Mouse (Mus musculus) liver, embryonic 14.5 days (tissue): ENCODE measurements around the gene Hspa4. TPM values are rescaled to one million over a fixed set of nuclear protein-coding genes. Genes with fewer than 3 reads are reported as not detected.

Experiments
- ATAC-seq: fragments of 200-750 bp; cut with Nextera tagmentation; 2 replicates; pipeline ENCODE4 v1.8.0; 2017; ENCODE audit warnings: moderate number of reproducible peaks, mild to moderate bottlenecking, moderate library complexity; ENCODE audit not compliant: insufficient read depth
- DNase-seq, 3 experiments: peaks; one replicate each; pipeline ENCODE4 v3.0.0-alpha.2; 2012 to 2013; ENCODE audit warnings: low read depth in 3 of 3, low spot score in 3 of 3
- H3K27ac ChIP-seq: fragments of 300-500 bp; sonication (generic); 2 replicates; pipeline ENCODE4 v1.5.1; 2014; ENCODE audit warnings: moderate library complexity, mild to moderate bottlenecking, control low read depth, inconsistent platforms
- H3K27me3 ChIP-seq: fragments of 300-500 bp; sonication (generic); 2 replicates; pipeline ENCODE4 v1.6.1; 2014; ENCODE audit warnings: mild to moderate bottlenecking, low read length, moderate library complexity; ENCODE audit not compliant: control insufficient read depth, insufficient read depth
- H3K36me3 ChIP-seq: fragments of 300-500 bp; sonication (generic); replicated peaks from 2 replicates; pipeline ENCODE4 v1.6.1; 2014; ENCODE audit warnings: low read depth; ENCODE audit not compliant: control insufficient read depth, insufficient read depth
- H3K4me1 ChIP-seq, 2 experiments: fragments of 200-500 bp in 1 of 2; fragments of 300-500 bp in 1 of 2; sonication (generic) in 1 of 2; replicated peaks; 2 replicates each; pipeline ENCODE4 v1.6.1; 2012 to 2014; ENCODE audit warnings: antibody characterized with exemption in 1 of 2, inconsistent platforms in 1 of 2, low read length in 1 of 2; ENCODE audit not compliant: control insufficient read depth in 2 of 2, insufficient read depth in 2 of 2
- H3K4me2 ChIP-seq: fragments of 300-500 bp; sonication (generic); 2 replicates; pipeline ENCODE4 v1.6.1; 2014; ENCODE audit warnings: low read depth, mild to moderate bottlenecking, control low read depth, moderate library complexity
- H3K4me3 ChIP-seq, 2 experiments: fragments of 200-500 bp in 1 of 2; fragments of 300-500 bp in 1 of 2; sonication (generic) in 1 of 2; 2 replicates each; pipeline ENCODE4 v1.5.1; 2012 to 2014; ENCODE audit warnings: low read depth in 2 of 2, low read length in 2 of 2, mild to moderate bottlenecking in 2 of 2, control low read depth in 1 of 2, inconsistent platforms in 1 of 2, moderate library complexity in 1 of 2; ENCODE audit not compliant: insufficient read depth in 1 of 2
- H3K9ac ChIP-seq: fragments of 300-500 bp; sonication (generic); replicated peaks from 2 replicates; pipeline ENCODE4 v1.6.1; 2014; ENCODE audit warnings: mild to moderate bottlenecking, control low read depth, moderate library complexity
- H3K9me3 ChIP-seq: fragments of 300-500 bp; sonication (generic); 2 replicates; pipeline ENCODE4 v1.6.1; 2016; ENCODE audit warnings: low read length, mixed read lengths; ENCODE audit not compliant: control insufficient read depth
- CTCF ChIP-seq: IDR thresholded peaks from 2 replicates; pipeline ENCODE4 v1.5.1; 2016; ENCODE audit warnings: antibody characterized with exemption, low read depth, control low read depth
- EP300 ChIP-seq: IDR thresholded peaks from 2 replicates; pipeline ENCODE4 v1.6.1; 2016; ENCODE audit warnings: antibody characterized with exemption, low read depth
- WGBS: fragments of 180-500 bp; shearing (Covaris S2); extraction: QIAGEN DNeasy Blood & Tissue Kit; methylation state at CpG from one replicate; pipeline ENCODE4 v1.1.7; 2014; ENCODE audit not compliant: insufficient replicate concordance; 5-methylcytosine and 5-hydroxymethylcytosine counted together
- polyA plus RNA-seq, 2 experiments: library from polyadenylated mRNA; depleted of rRNA in 1 of 2; stranded (reverse) in 1 of 2; unstranded in 1 of 2; fragments of >200 nt; fragmentation: Nextera tagmentation in 1 of 2; extraction: Ambion mirVana in 1 of 2; gene quantifications; 2 replicates each; pipeline versions ENCODE4 v1.2.1 to v1.2.3; 2012 to 2014

The Hspa4 gene
- polyA plus RNA-seq, 2 experiments = 26.6 to 47.0 TPM

DNA sequence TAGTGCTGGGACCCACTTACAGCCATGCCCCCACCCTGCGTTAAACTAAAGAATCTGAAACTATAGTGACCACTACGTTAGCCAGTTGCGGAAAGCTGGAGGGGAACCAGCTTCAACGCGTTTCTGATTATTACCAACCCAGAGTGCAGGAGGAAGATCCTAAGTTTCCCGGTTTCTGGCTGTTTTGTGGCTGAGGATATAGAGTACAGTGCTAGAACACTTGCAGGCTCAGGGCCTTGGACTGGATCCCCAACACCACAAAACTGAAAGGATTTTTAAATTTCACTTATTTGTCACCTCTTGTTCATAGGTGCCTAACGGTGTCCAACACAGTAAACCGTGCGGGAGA lies 884 bp upstream of the Hspa4 start:
- Histone ChIP-seq H3K9me3 (no peaks in the 10 kb centered on the region), H3K27ac (peak overlapping the region; percentile 99), H3K27me3 (no peaks in the 10 kb centered on the region), H3K9ac (peak overlapping the region; percentile 93), H3K4me2 (peak overlapping the region; percentile 97), H3K4me3 (peak overlapping the region; percentile 77 to 78), H3K4me1 (peaks cover 13 to 18% of the 10 kb centered on the region in 2 experiments), H3K36me3 (peaks cover 2% of the 10 kb centered on the region; the same call in 1 of the 2 replicates)
- WGBS = 45% methylated on average over 9 of the region's 9 CpGs
- DNase-seq = no peak
- TF ChIP-seq CTCF = no peak
- TF ChIP-seq EP300 = no peak
- ATAC-seq = no peak

GRCm38 (mm10) chr11:53299551-53300329 lies 517 bp downstream of the Hspa4 start:
- H3K9me3 ChIP-seq = no peaks in the 10 kb centered on the region
- TF ChIP-seq CTCF = no peak
- no peak for TF ChIP-seq EP300
- under 1% methylated on average over 80 of the region's 80 CpGs for WGBS
- peak overlapping the region; percentile 97 for H3K4me2 ChIP-seq
- H3K27ac ChIP-seq = peak overlapping the region; percentile 99
- ATAC-seq (peak; percentile 66), DNase-seq (peak; percentile 30 to 47 (median 43))
- H3K4me1 ChIP-seq = peaks cover 17 to 23% of the 10 kb centered on the region in 2 experiments
- H3K4me3 ChIP-seq = peak overlapping the region; percentile 77 to 78
- peak overlapping the region; percentile 93 for H3K9ac ChIP-seq
- peaks cover 2% of the 10 kb centered on the region; the same call in 1 of the 2 replicates for H3K36me3 ChIP-seq
- no peaks in the 10 kb centered on the region for H3K27me3 ChIP-seq

GRCm38 (mm10) chr11:53297947-53298860 lies 2.1 kb downstream of the Hspa4 start:
- H3K27ac ChIP-seq = no peak overlapping the region
- H3K4me2 ChIP-seq = peak overlapping the region; percentile 97
- WGBS = 76% methylated on average over 7 of the region's 7 CpGs
- TF ChIP-seq CTCF (no peak), EP300 (no peak)
- ATAC-seq (no peak), DNase-seq (no peak)
- no peaks in the 10 kb centered on the region for H3K9me3 ChIP-seq
- peak overlapping the region; percentile 2 for H3K9ac ChIP-seq
- H3K4me3 ChIP-seq = peak overlapping the region in 1 of 2 experiments; percentile 78; a peak in 2 of 4 replicates
- peaks cover 2% of the 10 kb centered on the region; the same call in 1 of the 2 replicates for H3K36me3 ChIP-seq
- no peaks in the 10 kb centered on the region for H3K27me3 ChIP-seq
- peaks cover 20 to 27% of the 10 kb centered on the region in 2 experiments for H3K4me1 ChIP-seq

GRCm38 (mm10) chr11:53296880-53297279 lies 3.4 kb downstream of the Hspa4 start:
- no peak for TF ChIP-seq EP300
- no peak for TF ChIP-seq CTCF
- Histone ChIP-seq H3K4me3 (no peak overlapping the region), H3K4me1 (peaks cover 20 to 27% of the 10 kb centered on the region in 2 experiments), H3K36me3 (peaks cover 10% of the 10 kb centered on the region), H3K9me3 (no peaks in the 10 kb centered on the region), H3K27ac (no peak overlapping the region), H3K4me2 (no peak overlapping the region), H3K27me3 (no peaks in the 10 kb centered on the region), H3K9ac (no peak overlapping the region)
- no peak for DNase-seq
- no peak for ATAC-seq
- 51% methylated on average over 4 of the region's 4 CpGs for WGBS
